Mouse (Mus musculus) myocyte (in vitro differentiated cells): ENCODE results near the gene Utp11.

Experiments
- E2F4 ChIP-seq: IDR thresholded peaks from one replicate; pipeline ENCODE4 v1.6.1; 2011; ENCODE audit warnings: mild to moderate bottlenecking, control low read depth, moderate library complexity; ENCODE audit not compliant: insufficient read depth
- MAX ChIP-seq: IDR thresholded peaks from one replicate; pipeline ENCODE4 v1.6.1; 2011; ENCODE audit warnings: low read depth, mild to moderate bottlenecking, control low read depth
- POLR2A ChIP-seq: IDR thresholded peaks from one replicate; pipeline ENCODE4 v1.6.1; 2011; ENCODE audit warnings: low read depth, mild to moderate bottlenecking, control low read depth, moderate library complexity; ENCODE audit not compliant: insufficient read length
- POLR2AphosphoS2 ChIP-seq: IDR thresholded peaks from one replicate; pipeline ENCODE4 v1.6.1; 2011; ENCODE audit warnings: low read depth, control low read depth; ENCODE audit not compliant: insufficient read length
- TCF12 ChIP-seq: IDR thresholded peaks from one replicate; pipeline ENCODE4 v1.6.1; 2011; ENCODE audit warnings: mild to moderate bottlenecking, control low read depth; ENCODE audit not compliant: poor library complexity, insufficient read depth, severe bottlenecking
- USF1 ChIP-seq: IDR thresholded peaks from one replicate; pipeline ENCODE4 v1.6.1; 2011; ENCODE audit warnings: low read depth, mild to moderate bottlenecking, control low read depth, moderate library complexity

DNA sequence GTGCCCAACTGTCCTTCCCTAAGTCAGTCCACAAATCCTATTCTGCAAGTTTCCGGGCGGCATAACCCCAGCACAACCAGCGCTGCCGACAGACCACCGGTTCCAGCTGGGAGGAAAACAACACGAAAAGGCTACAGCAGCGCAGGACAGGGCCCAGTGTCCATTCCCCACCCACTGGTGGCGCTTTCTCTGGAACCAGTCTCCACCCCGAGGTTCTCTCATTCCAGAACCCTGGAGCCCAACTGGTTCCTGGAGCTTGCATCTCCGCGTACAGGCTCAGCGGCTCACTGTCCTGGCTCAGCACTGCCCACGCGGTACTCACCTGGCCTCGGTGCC lies 36.9 kb downstream of the Utp11 start, which contains the start of gene Pou3f1:
- TF ChIP-seq POLR2AphosphoS2 (no peak), E2F4 (no peak), POLR2A (no peak), MAX (no peak), TCF12 (no peak), USF1 (no peak)
